Mouse (Mus musculus) T-helper 2 cell (primary cell): ENCODE measurements around the gene Tanc1.

ENCODE experiments used
- in situ Hi-C: fragments of 300-600 bp; cut with MboI, MseI; formaldehyde crosslinking; loops from one replicate; pipeline ENCODE4 v1.15.1; 2025; ENCODE audit warnings: high pct_unique_total_duplicates

Tanc1 gene

DNA sequence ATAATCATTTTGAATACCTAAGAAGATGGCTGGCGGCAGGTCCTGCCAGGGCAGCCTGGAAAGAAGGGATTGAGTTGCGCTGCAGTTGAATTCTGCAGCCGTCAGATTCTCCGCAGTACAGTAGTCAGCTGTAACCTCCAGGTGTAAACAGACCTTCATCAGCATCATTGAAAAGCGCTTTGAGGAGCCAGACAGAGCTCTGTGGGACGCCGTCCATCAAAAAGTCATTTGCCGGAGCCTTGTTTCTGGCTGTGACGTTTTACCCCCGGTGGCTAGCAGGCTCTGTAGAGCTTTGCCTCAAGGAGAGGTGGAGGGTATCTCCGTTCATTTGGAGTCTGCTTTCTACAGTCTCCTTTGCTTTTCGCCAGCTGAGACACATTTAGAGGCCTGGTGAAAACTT lies 36.6 kb downstream of the Tanc1 start:
- in situ Hi-C loops, result no loop called here

DNA sequence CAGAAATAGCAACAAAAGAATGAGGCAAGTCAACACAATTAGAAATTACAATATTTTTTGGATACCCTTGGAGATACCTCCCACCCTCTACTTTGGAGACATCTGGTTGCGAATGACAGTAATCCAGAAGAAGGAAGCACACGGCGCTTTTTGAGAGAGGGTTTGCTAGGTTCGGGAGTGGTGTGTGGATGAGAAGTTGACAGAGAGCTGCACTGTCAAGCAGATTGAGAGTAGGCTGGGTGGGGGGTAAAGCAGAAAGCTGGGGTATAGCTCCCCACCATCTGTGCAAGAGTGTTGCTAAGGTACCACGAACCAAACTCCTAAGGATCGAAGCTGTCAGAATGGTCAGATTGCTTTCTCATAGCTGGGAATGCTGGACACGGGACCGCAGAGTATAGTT lies 40.0 kb downstream of the Tanc1 start:
- in situ Hi-C loops, result no loop called here

DNA sequence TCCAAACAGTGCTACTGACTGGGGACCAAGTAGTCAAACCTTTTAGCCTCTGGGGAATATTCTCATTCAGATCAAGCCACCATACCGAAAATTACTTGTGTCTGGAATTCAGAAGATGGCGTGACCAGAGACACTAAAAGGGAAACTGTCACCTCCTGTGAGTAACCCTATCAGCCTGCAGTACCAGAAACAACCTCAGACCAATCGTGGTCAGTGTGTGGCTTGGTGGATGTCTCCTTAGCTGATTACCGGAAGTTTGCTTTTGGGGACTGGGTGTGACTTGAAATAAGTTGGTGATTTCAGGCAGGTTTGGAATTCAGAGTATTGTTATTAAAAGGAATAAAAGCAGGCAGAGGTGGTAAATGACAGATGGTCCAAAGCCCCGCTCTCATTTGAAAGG lies 40.9 kb downstream of the Tanc1 start:
- in situ Hi-C loops, result no loop called here

DNA sequence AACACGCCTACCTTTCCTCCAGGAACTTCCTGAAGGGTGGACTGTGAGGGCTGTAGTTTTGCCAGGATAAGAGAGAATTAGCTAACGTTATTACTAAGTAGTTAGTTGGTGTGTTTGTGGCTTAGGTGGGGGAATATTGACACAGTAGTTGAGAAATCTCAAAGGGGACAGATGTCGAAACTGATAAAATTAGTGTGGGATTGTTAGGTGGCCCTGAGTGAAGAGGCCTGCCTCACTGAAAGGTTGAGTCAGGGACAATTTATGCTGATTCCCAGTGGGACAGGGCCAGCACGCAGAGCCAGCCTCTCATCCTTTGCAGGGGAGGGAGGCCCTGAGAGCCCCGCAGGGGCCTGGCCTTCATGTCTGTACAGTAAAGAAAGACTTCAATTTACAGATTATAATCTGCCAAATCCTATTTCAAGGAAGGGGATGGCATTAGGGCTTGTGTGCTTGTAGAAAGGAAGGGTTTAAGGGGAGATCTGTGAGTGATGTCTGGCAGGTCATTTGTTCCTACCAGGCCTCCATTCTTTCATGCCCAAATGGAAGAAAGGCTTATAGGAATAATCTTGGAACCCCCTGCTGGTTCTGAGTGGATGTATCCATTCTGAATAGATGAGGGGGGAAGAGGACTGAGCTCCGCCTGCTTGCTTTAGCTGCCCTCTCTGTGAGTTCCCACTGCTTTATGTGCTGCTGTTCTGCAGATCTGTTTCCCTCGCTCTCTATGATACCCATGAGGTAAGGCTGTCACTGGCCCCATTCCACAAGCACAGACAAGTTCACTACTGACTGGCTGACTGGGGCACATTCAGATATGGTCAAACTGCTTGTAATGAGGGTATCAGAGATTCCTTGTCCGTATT lies 41.7 kb downstream of the Tanc1 start:
- in situ Hi-C loops, result no loop called here

DNA sequence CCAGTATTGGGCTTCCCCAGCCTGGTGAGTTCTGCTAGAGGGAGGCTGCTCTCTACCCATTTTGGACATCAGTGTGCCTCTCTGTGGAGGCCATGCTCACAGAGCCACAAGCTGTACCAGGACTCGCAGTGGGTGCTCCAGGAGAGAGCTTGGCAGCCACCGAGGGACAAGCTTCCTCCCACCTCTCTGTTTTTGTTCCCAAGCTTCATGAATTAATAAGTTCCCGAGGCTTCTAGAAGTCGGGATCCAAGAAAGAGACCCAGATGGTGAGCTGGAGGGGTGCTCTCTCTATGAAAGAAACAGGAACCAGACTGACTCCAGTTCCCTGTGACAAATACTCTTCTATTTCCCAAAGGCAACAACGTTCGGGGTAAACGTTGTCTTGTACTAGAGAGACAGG lies 43.6 kb downstream of the Tanc1 start:
- in situ Hi-C loops, result no loop called here

DNA sequence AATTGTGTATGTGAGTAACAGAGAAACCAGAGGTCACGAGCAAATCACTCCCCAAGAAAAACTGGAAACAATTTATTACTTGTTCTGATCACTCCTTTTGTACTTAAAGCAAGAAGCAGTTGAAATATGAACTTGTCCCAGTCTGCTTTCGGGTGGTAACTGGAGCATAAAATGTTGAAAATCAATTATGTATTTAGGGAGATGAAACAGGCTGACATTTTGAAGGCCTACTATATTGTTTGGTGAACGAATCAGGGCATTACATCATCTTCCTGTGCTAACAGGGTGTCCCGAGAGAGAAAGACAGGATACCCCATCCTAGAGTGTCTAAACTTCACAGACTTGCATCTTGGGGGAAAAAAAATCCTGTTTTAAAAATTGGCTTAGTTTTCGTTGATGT lies 44.8 kb downstream of the Tanc1 start:
- in situ Hi-C loops, result no loop called here

DNA sequence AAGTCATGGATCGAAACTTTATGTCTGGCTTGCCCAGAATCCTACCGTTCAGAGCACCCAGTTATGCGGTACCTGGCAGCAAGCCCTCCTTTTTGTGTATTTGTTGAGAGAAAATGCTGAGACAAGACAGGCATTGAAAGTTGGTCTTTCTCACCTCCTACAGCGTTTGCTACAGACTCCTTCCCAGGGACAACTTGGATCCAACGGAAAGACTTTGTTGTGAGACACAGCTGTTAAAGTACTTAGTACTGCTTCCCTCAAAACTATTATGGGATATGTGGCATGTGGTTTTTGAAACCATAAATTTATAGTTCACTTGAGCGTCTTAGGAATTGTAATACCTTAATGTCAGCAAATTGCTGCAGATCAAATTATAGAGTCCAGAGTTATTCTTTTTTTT lies 47.8 kb downstream of the Tanc1 start:
- in situ Hi-C loops, result no loop called here

DNA sequence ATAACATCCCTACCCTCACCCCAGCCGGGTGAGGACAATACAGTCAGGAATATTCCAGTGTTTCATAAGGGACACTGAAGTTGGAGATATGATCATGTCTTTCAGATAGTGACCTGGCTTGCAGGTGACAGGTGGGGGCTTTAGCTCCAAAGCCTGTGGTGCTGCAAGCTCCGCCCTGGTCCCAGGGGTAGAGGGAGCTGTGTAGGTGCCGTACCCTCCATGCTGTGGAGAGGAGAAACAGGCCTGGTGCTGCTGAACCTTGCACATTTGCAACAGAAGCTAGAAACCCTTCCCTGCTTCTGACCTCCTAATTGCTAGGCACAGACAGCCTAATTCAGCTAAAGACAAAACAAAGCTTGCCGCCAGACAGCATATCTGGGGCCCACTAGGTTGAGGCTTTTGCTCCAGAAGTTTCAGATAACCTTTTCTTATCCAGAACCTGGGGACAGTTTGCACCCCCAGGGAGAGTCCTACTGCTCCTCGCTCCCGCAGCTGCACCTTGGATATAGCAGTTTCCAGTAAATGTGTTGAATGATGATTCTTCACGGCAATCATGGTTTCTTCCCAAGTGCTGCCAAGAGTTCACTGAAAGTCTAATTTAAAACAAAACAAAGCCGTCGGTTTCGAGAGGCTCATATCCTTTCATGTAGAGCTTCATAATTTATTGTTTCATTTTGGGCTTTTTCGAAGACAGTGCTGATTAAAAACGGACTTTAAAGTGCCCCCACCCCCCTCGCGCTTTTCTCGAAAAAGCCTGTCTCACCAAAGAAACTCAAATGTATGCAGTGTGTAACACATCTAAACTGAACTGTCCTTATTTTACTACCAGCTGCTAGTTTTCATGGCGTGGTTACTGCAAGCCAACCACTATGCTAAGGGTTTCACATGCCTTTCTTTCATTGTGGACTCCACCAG lies 49.3 kb downstream of the Tanc1 start:
- in situ Hi-C loops, result no loop called here

DNA sequence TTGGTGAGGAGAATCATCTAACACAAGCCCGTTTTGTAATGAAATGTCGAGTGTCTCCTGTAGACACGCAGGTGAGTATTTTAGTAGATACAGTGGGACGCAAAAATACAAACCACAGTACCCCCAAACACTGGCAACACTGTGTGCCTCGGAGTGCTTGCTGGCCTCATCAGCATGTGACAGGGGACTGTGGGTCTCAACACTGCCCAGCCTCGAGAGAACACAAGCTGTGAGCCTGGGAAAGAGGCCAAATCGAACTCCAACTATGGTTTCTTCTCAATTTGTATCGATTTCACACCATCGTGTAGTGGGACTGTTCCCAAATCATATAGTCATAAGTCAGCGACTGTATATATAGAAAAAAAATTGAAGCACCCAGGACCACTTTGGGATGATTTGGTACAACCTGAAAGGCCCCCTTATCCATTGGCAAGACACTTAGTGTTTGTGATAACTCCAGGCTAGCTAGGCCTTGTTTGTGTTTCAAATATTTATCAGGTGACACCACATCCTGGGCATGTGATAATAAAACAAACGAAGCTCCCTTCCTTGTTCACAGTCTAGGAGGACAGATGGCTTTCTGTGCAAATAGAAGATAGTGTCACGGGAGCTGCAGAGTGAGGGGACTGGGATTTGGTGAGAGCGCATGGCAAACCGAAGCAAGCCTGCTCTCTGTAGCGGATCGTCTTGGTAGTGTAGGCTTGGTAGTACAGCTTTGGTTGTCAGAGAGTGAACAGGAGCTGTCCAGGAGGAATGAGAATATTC lies 53.1 kb downstream of the Tanc1 start:
- in situ Hi-C loops, result no loop called here

DNA sequence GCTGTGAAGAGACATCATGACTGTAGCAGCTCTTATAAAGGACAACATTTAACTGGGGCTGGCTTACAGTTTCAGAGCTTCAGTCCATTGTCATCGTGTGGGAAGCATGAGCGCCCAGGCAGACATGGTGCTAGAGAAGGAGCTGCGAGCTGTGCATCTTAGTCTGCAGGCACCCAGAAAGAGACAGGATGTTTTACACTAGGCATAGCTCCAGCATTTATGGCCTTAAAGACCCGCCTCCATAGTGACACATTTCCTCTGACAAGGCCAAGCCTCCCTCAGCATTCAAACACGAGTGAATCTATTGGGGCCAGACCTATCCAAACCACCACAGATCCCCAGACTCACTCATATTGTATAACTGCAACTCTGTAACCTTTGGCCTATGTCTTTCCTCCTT lies 54.7 kb downstream of the Tanc1 start:
- in situ Hi-C loops, result no loop called here

DNA sequence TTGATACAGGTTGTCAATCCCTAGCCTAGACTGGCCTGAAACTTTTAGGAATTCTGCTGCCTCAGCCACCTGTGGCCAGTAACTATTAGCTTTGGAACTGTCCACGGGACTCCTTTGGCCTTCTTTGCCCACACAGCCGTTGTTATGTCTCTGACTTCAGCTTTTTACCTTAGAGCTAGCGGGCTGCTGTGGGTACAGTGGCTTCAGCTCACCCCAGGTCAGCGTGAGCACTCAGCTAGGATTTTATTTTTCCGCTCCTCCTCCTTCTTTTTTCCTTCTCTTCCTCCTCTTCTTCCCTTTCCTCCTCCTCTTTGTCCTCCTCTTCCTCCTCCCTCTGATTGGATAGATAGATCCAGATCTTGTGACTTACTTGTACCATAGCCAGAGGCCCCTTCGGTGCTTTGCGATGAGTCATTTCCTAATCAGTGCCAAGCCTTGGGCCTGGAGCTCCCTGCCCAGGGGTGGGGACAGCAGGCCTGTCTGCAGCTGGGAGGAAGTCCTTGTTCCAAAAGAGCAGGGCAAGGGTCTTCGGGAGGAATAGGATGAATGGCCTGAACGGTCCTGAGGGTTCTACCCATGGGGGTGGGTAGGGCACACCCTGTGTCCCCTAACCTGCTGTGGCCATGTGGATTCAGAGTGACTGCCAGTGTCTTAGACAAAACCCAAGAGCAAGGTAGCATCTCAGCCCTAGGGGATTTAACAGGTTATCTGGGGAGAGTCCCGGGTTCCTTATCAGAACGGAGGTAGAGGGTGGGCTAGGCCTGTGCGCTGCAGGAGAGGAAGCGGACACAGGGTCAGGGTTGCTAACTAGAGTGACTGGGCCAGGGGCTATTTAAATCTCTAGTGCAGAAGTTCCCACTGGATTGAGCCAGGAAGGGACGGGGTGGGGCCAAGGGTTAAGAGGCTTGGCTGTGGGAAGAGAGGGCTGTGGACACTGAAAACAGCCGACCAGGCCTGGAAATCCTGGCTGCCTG lies 58.5 kb downstream of the Tanc1 start:
- in situ Hi-C loops, result no loop called here

DNA sequence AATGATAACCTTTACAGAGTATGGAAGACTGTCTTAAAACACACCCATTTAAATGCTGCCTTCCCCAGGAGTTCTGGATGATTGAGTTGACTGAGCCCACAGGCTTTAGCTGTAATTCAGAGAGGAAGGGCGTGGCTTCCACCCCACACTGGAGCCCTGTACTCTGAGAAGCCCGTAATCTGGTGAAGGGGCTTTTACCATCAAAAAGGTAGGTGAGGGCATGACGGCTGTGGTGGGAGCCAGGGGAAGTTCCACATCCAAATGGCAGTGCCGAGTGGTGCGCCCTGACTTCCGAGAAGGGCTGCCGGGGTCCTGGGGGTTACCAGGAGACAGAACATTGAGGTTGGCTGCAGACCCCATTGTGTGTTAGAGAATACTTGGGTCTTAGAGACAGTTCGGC lies 59.8 kb downstream of the Tanc1 start:
- in situ Hi-C loops, result no loop called here

DNA sequence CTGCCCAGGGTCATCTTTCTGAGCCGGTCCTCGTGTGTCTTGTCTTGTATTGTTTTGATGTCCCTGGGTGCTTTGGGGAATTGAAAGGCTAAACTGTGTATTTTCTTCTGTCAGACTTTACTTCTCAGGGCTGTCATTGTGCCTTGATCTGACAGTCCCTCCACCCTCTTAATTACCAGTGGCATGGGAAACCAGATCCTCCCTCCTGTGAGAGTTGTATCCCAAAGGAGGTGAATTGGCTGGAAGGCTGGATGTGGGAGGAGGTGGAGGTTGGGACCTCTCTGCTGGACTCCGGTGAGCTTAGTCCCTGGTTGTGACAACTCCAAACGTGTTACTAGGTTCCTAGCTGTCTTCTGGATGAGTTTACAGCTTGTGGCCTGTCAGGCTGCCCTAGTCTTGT lies 60.2 kb downstream of the Tanc1 start:
- in situ Hi-C loops, result no loop called here

DNA sequence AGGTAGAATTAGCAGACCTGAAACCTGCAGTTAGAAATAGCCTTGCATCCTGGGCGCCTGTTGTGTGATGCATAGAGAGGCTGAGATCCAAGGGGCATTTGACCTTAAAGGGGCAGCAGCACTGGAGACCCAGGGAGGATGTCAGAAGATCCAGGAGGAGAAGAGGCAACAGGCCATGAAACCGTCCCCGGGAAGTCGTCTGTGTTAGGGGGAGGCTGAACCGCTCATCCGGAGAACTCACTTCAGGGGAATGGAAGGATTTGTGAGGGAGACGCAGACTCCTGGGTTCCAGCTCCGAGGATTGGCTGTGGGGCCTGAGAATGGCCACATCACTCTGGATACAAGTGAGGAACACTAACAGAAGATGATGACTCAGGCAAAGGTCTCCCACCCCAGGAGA lies 60.8 kb downstream of the Tanc1 start:
- in situ Hi-C loops, result no loop called here

DNA sequence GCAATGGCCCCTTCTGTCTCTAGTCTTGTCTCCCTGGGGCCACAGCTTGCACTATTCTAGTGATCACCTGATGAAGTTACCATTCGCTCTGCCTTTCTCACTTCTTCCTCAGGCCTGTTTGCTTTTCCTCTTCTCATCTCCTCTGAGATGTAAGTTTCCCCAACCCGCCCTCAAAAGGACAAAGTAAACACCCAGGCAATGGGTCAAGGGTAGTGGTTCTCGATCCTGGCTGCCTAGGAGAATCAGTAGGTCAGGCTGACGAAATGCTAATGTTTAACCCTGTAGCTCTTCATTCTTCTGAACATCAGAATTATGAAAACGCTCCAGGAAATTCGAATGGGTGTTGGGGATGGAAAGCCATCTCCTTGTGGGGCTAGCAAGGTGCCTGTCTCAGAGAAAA lies 61.5 kb downstream of the Tanc1 start:
- in situ Hi-C loops, result no loop called here

DNA sequence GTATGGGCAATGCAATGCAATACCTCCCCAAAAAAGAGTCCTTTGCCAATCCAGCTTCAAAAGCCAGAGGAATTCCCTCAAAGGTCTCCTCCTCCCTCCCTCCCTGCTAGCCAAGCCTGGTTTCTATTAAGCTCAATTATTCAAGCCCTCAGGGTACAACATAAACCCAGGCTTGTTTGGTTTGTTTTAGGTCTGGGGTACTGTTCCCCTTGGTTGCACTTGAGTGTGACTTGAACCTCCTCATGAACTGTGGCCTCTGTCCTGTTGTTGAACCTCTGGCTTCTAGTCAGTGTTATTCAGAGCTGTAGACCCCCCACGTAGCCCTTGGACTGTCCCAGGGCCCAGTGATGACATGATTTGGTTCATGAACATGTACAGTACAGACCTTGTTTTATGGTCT lies 62.0 kb downstream of the Tanc1 start:
- in situ Hi-C loops, result no loop called here

DNA sequence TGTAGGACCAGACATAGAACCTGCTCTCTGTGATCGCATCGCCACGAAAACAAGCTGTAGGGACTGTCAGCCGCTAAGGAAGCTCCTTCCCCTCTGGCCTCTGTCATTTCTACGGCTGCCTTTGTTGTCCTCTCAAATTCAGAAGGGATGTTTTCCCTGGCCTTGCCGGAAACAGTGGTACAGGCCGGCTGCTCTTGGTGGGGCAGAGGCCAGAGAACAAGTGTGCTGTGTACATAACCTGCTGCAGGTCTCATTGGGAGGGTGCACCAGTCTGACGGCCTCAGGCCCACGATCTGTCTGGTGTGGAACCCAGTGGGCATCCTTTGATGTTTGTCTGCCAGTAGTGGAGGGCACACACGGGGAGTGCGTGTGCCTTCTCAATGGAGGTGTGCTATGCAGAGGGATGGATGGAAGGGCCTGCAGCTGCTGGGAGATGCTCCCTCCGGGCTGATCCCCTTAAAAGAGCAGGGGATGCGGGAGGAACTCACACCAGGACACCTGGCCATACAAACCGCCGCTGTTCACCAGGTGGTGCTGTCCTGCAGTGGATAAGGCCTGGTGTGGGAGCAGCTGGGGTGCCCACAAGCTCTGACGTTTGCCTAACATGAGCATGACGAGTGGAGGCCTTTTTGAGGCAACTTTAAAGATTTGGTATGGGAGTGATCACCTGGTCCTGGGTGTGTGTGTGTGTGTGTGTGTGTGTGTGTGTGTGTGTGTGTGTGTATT lies 63.6 kb downstream of the Tanc1 start:
- in situ Hi-C loops, result no loop called here

DNA sequence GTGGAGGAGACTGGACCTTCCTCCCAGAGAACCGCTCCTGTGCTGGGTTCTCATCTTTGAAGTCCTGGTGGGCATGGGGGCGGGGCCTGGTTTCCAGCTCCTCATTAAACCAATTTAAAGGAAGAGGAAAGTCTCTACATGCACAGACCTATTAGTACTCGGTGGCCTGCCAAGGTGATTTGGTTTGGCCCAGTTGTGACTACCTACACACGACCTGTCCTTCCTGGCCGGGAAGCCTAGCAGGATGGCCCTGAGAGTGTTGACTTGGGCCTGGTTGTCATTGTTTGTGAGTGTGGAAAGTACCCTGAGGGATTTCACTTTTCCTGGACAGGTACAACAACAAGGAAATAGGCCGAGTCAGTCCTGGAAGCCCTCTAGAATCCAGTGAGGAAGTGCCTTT lies 64.2 kb downstream of the Tanc1 start:
- in situ Hi-C loops, result no loop called here

DNA sequence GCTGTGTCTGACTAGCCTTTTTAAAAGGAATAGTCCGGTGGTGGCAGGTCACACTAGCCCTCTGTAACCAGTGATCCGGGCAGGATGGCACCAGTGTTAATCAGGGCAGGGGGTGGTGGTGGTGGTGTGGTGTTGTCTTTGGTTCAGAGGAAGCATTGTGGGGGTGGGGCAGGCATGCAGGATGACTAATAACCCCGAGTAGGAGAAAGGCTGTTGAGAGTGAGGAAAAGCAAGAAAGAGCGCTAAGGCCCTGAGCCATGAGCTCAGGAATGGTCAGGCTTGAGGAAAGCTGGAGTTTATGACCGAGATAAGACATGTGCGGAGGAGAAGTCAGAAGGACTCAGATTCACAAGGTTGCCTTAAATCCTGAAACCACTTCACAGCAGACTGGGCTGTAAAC lies 64.6 kb downstream of the Tanc1 start:
- in situ Hi-C loops, result no loop called here

DNA sequence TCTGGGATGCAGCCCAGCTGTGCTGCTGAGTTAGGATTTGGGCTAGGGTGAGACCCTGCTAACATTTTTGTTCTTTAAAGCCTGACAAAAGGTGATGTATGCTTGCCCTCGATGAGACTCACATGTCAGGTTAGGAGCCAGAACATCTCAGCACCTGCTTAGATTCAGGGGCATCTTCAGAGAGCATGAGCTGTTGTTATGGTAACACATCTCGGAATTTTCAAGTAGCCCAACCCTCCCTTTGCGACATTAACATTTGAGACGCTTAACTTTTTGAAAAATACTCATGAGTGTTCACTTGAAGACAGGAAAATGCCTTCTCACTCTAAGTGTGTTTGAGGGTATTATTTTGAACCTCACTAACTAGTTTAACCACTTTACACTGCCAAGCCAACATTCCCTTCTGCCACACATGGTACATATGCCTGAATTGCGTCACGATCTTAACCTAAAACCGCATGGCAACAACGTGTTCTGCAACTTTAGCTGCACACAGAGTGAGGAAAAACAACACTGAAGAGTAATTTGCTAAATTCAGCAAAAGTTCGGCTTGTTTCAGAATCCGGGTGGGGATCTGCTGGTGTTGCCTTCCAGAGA lies 67.7 kb downstream of the Tanc1 start:
- in situ Hi-C loops, result no loop called here
